Comparison of ENCODE assay signal across 11 mouse cellular contexts in the genomic region with DNA sequence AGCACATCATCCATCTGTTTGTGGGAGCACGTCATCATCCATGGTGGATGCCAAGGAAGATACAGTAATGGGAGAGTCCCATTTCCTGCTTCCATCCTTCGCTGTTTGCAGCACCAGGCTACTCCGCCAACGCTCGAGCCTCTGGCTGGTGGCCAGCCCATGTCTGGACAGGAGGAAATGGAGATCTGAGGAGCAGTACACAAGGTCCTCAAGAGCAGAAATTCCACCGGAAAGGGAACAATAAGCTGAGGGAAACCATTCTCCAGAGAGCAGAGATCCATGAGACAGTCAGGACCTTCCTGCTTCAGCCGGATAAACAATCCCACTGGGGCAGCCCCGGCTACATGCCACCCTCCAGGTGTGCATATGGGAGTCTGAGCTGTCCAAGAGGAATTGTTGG. TPM values are rescaled to one million over a fixed set of nuclear protein-coding genes. Genes with fewer than 3 reads are reported as not detected.
A peak's percentile ranks its signal among the peaks of the same experiment; 100 is the strongest.
DNase-seq lines count a peak whose midpoint lies in the region; ATAC-seq and TF ChIP-seq lines count a peak whose summit lies in the region.
"Had no signal": no experiment of that assay in that cellular context is flagged by ENCODE, and none has a peak within 500 bp of the region (broad histone marks: within the 10 kb centered on the region; RNA-seq: fewer than 3 reads in every experiment).

No protein-coding gene starts in this region.

- H3K4me1 ChIP-seq in stomach, embryonic 16.5 days (ENCODE audit: control insufficient read depth, insufficient read depth, low read length) = 0 out of 2 replicates have a peak, but pooled peaks cover 8% of the 10 kb centered on the region
- no peaks in the 10 kb centered on the region for H3K4me1 ChIP-seq in stomach, postnatal 0 days (replicated peaks; ENCODE audit: control insufficient read depth, insufficient read depth)

- peak; percentile 6; the same call in 1 of the 2 replicates for ATAC-seq in stomach, embryonic 16.5 days (ENCODE audit: insufficient read depth, low FRiP score)
- ATAC-seq in stomach, postnatal 0 days (ENCODE audit: low FRiP score, low TSS enrichment) = no peak

- no peak for TF ChIP-seq EP300 in stomach, postnatal 0 days (optimal IDR thresholded peaks at IDR 0.05)

- intact Hi-C loops in heart, postnatal 10 days (cut with DNase I) = no loop called here

- no peak overlapping the region for H3K4me2 ChIP-seq in stomach, embryonic 16.5 days (ENCODE audit: low read depth, low read length)
- no peak overlapping the region for H3K4me2 ChIP-seq in stomach, postnatal 0 days (replicated peaks; ENCODE audit: low read depth)
- H3K4me2 ChIP-seq: embryonic facial prominence, embryonic 15.5 days had no signal

- no peaks in the 10 kb centered on the region for H3K27me3 ChIP-seq in stomach, embryonic 16.5 days (ENCODE audit: control insufficient read depth, insufficient read depth, low read length)
- H3K27me3 ChIP-seq in stomach, postnatal 0 days (ENCODE audit: control insufficient read depth, insufficient read depth, low read length) = no peaks in the 10 kb centered on the region
- H3K27me3 ChIP-seq: embryonic facial prominence, embryonic 15.5 days had no signal

- whole genome bisulfite sequencing in stomach, embryonic 16.5 days = 74% methylated on average over 8 of the region's 8 CpGs
- WGBS in stomach, postnatal 0 days = 76% methylated on average over 8 of the region's 8 CpGs

- H3K9me3 ChIP-seq in stomach, embryonic 16.5 days (replicated peaks; ENCODE audit: control insufficient read depth, low read length) = no peaks in the 10 kb centered on the region
- no peaks in the 10 kb centered on the region for H3K9me3 ChIP-seq in stomach, postnatal 0 days (ENCODE audit: control insufficient read depth, low read length)
- H3K9me3 ChIP-seq: embryonic facial prominence, embryonic 15.5 days had no signal

- TF ChIP-seq CTCF in stomach, postnatal 0 days (IDR thresholded peaks at IDR 0.05; ENCODE audit: low read depth) = no peak

- H3K36me3 ChIP-seq in stomach, embryonic 16.5 days (ENCODE audit: control insufficient read depth, insufficient read depth, low read length) = no peaks in the 10 kb centered on the region
- H3K36me3 ChIP-seq in stomach, postnatal 0 days (ENCODE audit: control insufficient read depth, insufficient read depth, low read length) = no peaks in the 10 kb centered on the region
- H3K36me3 ChIP-seq: embryonic facial prominence, embryonic 15.5 days had no signal

- DNase-seq in stomach, postnatal 0 days (ENCODE audit: low spot score) = no peak
- peak; percentile 61 to 63 for DNase-seq in heart, postnatal 10 days
- DNase-seq in kidney, postnatal 36 days = peak; percentile 87 to 89
- no peak for DNase-seq in left cerebral cortex, adult 11 months (ENCODE audit: low spot score)
- DNase-seq in cerebellum, adult 11-12 months = no peak
- no peak for DNase-seq in layer of hippocampus, adult 9-11 months
- DNase-seq: cerebellum, adult 2 months; thymus, adult 18-20 months had no signal

- no peak overlapping the region for H3K27ac ChIP-seq in stomach, embryonic 16.5 days (ENCODE audit: low read length)
- H3K27ac ChIP-seq in stomach, postnatal 0 days (replicated peaks) = no peak overlapping the region
- H3K27ac ChIP-seq: embryonic facial prominence, embryonic 15.5 days had no signal

- H3K4me3 ChIP-seq in stomach, embryonic 16.5 days (replicated peaks; ENCODE audit: low read length) = no peak overlapping the region
- H3K4me3 ChIP-seq in stomach, postnatal 0 days (ENCODE audit: low read depth, low read length) = no peak overlapping the region
- H3K4me3 ChIP-seq: embryonic facial prominence, embryonic 15.5 days had no signal

- no peak overlapping the region for H3K9ac ChIP-seq in stomach, embryonic 16.5 days (ENCODE audit: low read length)
- no peak overlapping the region for H3K9ac ChIP-seq in stomach, postnatal 0 days (ENCODE audit: low read length)
- H3K9ac ChIP-seq: embryonic facial prominence, embryonic 15.5 days had no signal

RNA-seq across cellular contexts. Expression of gene Serpine1, which starts 15.3 kb away (rescaled TPM):
- 0.24 and 0.45 TPM in 2 replicates for polyA plus RNA-seq in stomach, embryonic 16.5 days (2015; fragmentation: Nextera tagmentation; extraction: Ambion mirVana)
- 0.25 and 0.27 TPM in 2 replicates for polyA plus RNA-seq in stomach, postnatal 0 days (2015; fragmentation: Nextera tagmentation; extraction: Ambion mirVana)
- total RNA-seq in heart, postnatal 10 days (2021) = 10 to 100 TPM; 11.0 to 19.3 TPM
- total RNA-seq: neutrophil, adult 5-6 weeks had no signal

RNA-seq across cellular contexts. Expression of gene Trim56, which starts 28.6 kb away (rescaled TPM):
- polyA plus RNA-seq in stomach, embryonic 16.5 days (2015; fragmentation: Nextera tagmentation; extraction: Ambion mirVana) = 8.1 and 9.3 TPM in 2 replicates
- 4.4 and 4.5 TPM in 2 replicates for polyA plus RNA-seq in stomach, postnatal 0 days (2015; fragmentation: Nextera tagmentation; extraction: Ambion mirVana)
- total RNA-seq in heart, postnatal 10 days (2021) = 10 to 100 TPM; 21.2 to 21.6 TPM

RNA-seq across cellular contexts. Expression of gene Ap1s1, which starts 41.5 kb away (rescaled TPM):
- 187 and 192 TPM in 2 replicates for polyA plus RNA-seq in stomach, embryonic 16.5 days (2015; fragmentation: Nextera tagmentation; extraction: Ambion mirVana)
- polyA plus RNA-seq in stomach, postnatal 0 days (2015; fragmentation: Nextera tagmentation; extraction: Ambion mirVana) = 140 and 146 TPM in 2 replicates
- 10 to 100 TPM; 59.7 to 65.0 TPM for total RNA-seq in heart, postnatal 10 days (2021)

Comparison
In these comparisons a context has a peak if more than half of its experiments do, and no peak if none do; other contexts are left out.
1. DNase-seq: peak in heart, postnatal 10 days (2 of 2) and kidney, postnatal 36 days (2 of 2); none in stomach, postnatal 0 days (single experiment), left cerebral cortex, adult 11 months (single experiment), cerebellum, adult 11-12 months (single experiment) and layer of hippocampus, adult 9-11 months (single experiment).